Mouse (Mus musculus) stomach, embryonic 16.5 days (tissue): ENCODE data around the gene Sdhaf1. TPM values are rescaled to one million over a fixed set of nuclear protein-coding genes. Genes with fewer than 3 reads are reported as not detected.

Experiments used
- ATAC-seq: fragments of 200-750 bp; cut with Nextera tagmentation; 2 replicates; pipeline ENCODE4 v1.8.0; 2017; ENCODE audit warnings: moderate number of reproducible peaks, moderate TSS enrichment; ENCODE audit not compliant: insufficient read depth, low FRiP score
- H3K27ac ChIP-seq: fragments of 300-500 bp; sonication (generic); 2 replicates; pipeline ENCODE4 v1.5.1; 2014; ENCODE audit warnings: low read length
- H3K27me3 ChIP-seq: fragments of 300-500 bp; sonication (generic); 2 replicates; pipeline ENCODE4 v1.6.1; 2014; ENCODE audit warnings: low read length, control low read depth, mixed read lengths; ENCODE audit not compliant: control insufficient read depth, insufficient read depth
- H3K36me3 ChIP-seq: fragments of 300-500 bp; sonication (generic); 2 replicates; pipeline ENCODE4 v1.6.1; 2014; ENCODE audit warnings: low read length; ENCODE audit not compliant: control insufficient read depth, insufficient read depth
- H3K4me1 ChIP-seq: fragments of 300-500 bp; sonication (generic); 2 replicates; pipeline ENCODE4 v1.6.1; 2014; ENCODE audit warnings: low read length, control low read depth, mixed read lengths; ENCODE audit not compliant: control insufficient read depth, insufficient read depth
- H3K4me2 ChIP-seq: fragments of 300-500 bp; sonication (generic); 2 replicates; pipeline ENCODE4 v1.6.1; 2014; ENCODE audit warnings: low read depth, low read length, mixed read lengths
- H3K4me3 ChIP-seq: fragments of 300-500 bp; sonication (generic); replicated peaks from 2 replicates; pipeline ENCODE4 v1.5.1; 2014; ENCODE audit warnings: mild to moderate bottlenecking, low read length
- H3K9ac ChIP-seq: fragments of 300-500 bp; sonication (generic); 2 replicates; pipeline ENCODE4 v1.6.1; 2014; ENCODE audit warnings: low read length
- H3K9me3 ChIP-seq: fragments of 300-500 bp; sonication (generic); replicated peaks from 2 replicates; pipeline ENCODE4 v1.6.1; 2016; ENCODE audit warnings: low read length, control low read depth; ENCODE audit not compliant: control insufficient read depth
- WGBS: fragments of 180-500 bp; shearing (Covaris S2); extraction: QIAGEN DNeasy Blood & Tissue Kit; methylation state at CpG from one replicate; pipeline ENCODE4 v1.1.7; 2014; 5-methylcytosine and 5-hydroxymethylcytosine counted together
- polyA plus RNA-seq: library from polyadenylated mRNA; unstranded; fragments of >200 nt; fragmentation: Nextera tagmentation; extraction: Ambion mirVana; gene quantifications from 2 replicates; pipeline ENCODE4 v1.2.1, GENCODE M21; 2015

The Sdhaf1 gene
- polyA plus RNA-seq, 1 experiment from 2014 or later, result 14.6 TPM

DNA sequence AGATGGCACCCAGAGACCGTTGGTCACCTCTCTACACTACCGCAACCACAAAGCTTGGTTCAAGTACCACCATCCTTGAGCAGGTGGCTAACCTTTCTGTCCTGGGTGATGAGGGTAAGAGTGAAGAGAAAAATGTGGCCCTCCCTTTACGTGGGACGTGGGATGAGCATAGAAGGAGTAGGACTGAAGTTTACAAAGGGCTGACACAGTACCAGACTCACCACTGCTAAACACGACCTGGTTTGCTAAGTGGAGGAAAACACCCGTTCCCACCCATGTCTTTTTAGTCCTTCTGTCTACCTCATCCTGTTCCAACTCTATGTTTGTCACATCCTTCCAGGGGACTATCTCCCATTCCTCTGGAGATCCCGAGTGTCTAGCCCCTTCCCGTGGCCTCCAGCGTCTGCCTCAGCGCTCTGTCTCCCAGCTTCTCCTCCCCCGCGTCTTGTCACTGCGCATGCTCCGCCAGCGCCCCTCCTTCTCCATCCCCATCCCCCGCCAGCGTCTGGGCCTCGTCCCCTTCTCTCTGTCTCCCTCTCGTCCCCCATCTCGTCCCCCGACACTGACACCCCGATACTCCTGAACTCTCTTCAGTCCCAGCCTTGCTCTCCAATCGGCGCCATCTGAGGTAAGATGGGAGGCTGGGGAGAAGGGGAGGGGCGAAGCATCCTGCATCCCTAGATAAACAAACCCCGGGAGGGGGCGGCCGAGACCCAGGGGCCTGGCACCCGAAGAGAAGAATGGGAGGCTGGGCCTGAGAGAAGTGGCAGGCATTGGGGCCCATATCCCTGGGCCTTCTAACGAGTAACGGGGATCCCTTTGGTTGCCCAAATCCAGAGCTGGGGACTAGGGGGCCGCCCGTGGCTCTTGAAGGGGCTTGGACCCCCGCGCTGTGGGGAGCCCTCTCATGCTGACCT is 32.2 kb downstream of the Sdhaf1 start, which contains the start of gene Clip3:
TSS of gene Clip3 (plus strand) at position 514 of the 917 bp plus-strand sequence.
- WGBS, result 7% methylated on average over 35 of the region's 35 CpGs
- Histone ChIP-seq H3K4me3 (peak within 1 kb of the TSS; percentile 71), H3K4me2 (peak within 1 kb of the TSS; percentile 70), H3K9me3 (no peaks in the 10 kb centered on the region), H3K9ac (peak within 1 kb of the TSS; percentile 83), H3K4me1 (0 out of 2 replicates have a peak, but pooled peaks cover 10% of the 10 kb centered on the region), H3K27me3 (no peaks in the 10 kb centered on the region), H3K36me3 (no peaks in the 10 kb centered on the region), H3K27ac (peak within 1 kb of the TSS; percentile 49)
- ATAC-seq, result peak; percentile 80

DNA sequence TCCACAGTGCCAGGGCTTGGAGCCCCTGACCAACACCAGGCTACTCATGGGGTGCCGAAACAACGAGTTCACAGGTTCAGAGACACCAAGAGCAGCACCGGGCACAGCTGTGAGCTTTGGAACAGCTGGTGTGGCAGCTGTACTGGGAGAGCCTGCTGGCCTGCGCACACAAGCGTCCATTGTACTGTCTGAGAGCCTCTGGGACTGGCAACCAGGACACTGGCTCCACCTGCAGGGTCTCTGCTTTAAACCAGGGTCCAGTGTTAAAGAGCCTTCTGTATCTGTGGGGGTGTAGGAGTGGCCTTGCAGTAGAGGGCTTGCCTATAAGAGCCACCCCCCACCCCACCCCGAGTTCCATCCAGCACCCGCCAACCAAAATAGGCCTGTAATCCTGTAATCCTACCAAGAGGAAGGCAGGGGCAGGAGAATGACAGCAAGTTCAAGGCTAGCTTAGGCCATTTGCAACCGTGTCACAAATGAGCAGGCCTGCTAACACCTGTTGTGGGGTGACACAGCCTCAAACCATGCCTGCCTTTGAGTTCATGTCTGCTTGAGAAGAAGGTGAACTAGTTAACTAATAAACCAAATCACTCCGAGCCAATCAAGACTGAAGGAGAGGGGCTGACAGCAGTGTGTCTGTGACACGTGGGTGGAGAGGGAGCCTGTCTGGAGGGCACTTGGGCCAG is 33.8 kb downstream of the Sdhaf1 start:
- no peaks in the 10 kb centered on the region for H3K36me3 ChIP-seq
- H3K27me3 ChIP-seq, result no peaks in the 10 kb centered on the region
- no peak overlapping the region for H3K27ac ChIP-seq
- H3K4me1 ChIP-seq, result 0 out of 2 replicates have a peak, but pooled peaks cover 10% of the 10 kb centered on the region
- H3K9ac ChIP-seq, result no peak overlapping the region; the same call in 1 of the 2 replicates
- 53% methylated on average over 10 of the region's 10 CpGs for WGBS
- H3K4me3 ChIP-seq, result no peak overlapping the region
- H3K9me3 ChIP-seq, result no peaks in the 10 kb centered on the region
- H3K4me2 ChIP-seq, result no peak overlapping the region
- no peak for ATAC-seq

DNA sequence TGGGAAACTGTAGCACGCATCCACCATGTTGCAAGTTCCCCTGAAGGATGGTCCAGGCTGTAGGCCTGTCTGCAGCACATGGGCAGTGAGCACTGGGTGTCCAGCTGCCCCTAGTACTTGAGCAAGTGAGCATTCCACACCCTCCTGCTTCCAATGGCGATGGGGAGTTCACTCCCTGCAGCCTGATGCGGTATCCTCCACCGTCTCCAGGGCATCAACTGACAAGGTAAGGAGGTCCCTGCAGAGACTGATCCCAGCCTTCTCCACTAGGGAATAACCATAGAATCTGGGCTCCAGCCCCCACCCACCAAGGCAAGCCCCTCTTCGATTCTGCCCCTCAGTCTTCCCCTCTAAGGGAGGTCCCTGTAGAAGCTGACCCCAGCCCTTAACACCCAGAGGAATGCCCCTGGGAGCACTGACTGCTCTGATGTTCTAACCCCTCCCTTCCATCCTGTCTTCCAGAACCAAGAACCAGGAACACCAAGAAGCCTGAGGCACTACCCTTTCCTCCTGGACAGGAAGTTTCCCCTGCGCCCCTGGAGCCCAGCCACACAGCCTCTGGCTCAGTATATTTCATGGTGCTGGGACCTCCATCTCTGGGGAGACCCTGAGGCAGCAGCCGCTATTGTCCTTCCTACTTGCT is 34.5 kb downstream of the Sdhaf1 start:
- Histone ChIP-seq H3K9me3 (no peaks in the 10 kb centered on the region), H3K27me3 (no peaks in the 10 kb centered on the region), H3K9ac (no peak overlapping the region), H3K27ac (no peak overlapping the region), H3K4me3 (no peak overlapping the region), H3K36me3 (no peaks in the 10 kb centered on the region), H3K4me1 (0 out of 2 replicates have a peak, but pooled peaks cover 6% of the 10 kb centered on the region), H3K4me2 (no peak overlapping the region)
- ATAC-seq, result no peak
- WGBS, result 71% methylated on average over 7 of the region's 7 CpGs

GRCm38 (mm10) chr7:30288046-30288445 is 35.6 kb downstream of the Sdhaf1 start:
- Histone ChIP-seq H3K27ac (no peak overlapping the region), H3K4me2 (no peak overlapping the region), H3K9ac (no peak overlapping the region), H3K9me3 (no peaks in the 10 kb centered on the region), H3K4me1 (0 out of 2 replicates have a peak, but pooled peaks cover 4% of the 10 kb centered on the region), H3K4me3 (no peak overlapping the region), H3K36me3 (no peaks in the 10 kb centered on the region), H3K27me3 (no peaks in the 10 kb centered on the region)
- WGBS, result 59% methylated on average over 6 of the region's 6 CpGs
- ATAC-seq, result no peak

GRCm38 (mm10) chr7:30286701-30287410 is 36.8 kb downstream of the Sdhaf1 start:
- WGBS, result 61% methylated on average over 8 of the region's 8 CpGs
- 0 out of 2 replicates have a peak, but pooled peaks cover under 1% of the 10 kb centered on the region for H3K4me1 ChIP-seq
- H3K36me3 ChIP-seq, result no peaks in the 10 kb centered on the region
- no peaks in the 10 kb centered on the region for H3K27me3 ChIP-seq
- H3K9me3 ChIP-seq, result no peaks in the 10 kb centered on the region
- no peak overlapping the region for H3K4me3 ChIP-seq
- no peak for ATAC-seq
- H3K4me2 ChIP-seq, result no peak overlapping the region
- H3K9ac ChIP-seq, result no peak overlapping the region
- H3K27ac ChIP-seq, result no peak overlapping the region

DNA sequence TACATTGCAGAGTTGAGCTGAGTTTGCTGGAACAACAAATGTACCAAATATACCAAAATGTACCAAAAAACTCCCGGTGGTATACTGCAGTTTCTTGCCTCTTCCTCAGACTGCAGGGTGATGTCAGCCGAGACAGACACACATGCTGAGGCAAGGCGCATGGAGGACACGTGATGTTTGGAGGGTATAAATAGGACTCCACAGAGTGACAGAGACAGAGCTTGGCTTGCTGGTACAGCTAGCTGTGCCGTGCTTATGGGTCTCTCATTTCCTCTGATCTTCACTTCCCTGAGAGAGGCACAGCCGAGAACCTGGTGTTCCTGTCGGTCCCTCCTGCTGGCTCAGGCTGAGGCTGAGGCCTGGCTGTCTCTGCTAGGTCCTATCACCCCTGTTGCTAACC is 41.0 kb downstream of the Sdhaf1 start:
- H3K4me2 ChIP-seq, result no peak overlapping the region
- no peaks in the 10 kb centered on the region for H3K27me3 ChIP-seq
- H3K36me3 ChIP-seq, result no peaks in the 10 kb centered on the region
- 0 out of 2 replicates have a peak, but pooled peaks cover 3% of the 10 kb centered on the region for H3K4me1 ChIP-seq
- no peaks in the 10 kb centered on the region for H3K9me3 ChIP-seq
- no peak overlapping the region for H3K4me3 ChIP-seq
- H3K9ac ChIP-seq, result no peak overlapping the region
- 71% methylated on average over 7 of the region's 7 CpGs for WGBS
- H3K27ac ChIP-seq, result no peak overlapping the region
- ATAC-seq, result no peak

DNA sequence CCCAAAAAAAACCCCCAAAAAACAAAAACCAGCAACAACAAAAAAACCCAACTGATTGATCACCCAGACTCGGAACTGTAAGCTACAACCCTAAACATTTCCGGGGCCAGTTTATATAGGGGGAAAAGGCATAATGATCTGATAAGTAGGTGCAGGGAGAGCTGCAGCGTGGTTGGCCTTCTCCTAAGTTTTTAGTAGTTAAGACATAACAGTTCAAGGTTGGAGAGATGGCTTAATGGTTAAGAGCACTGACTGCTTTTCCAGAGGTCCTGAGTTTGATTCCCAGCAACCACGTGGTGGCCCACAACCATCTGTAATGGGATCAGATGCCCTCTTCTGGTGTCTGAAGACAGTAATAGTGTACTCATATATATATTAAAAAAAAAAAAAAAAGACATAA is 42.2 kb downstream of the Sdhaf1 start:
- Histone ChIP-seq H3K9me3 (no peaks in the 10 kb centered on the region), H3K36me3 (no peaks in the 10 kb centered on the region), H3K4me3 (no peak overlapping the region), H3K27ac (no peak overlapping the region), H3K9ac (no peak overlapping the region), H3K4me1 (0 out of 2 replicates have a peak, but pooled peaks cover 3% of the 10 kb centered on the region), H3K4me2 (no peak overlapping the region), H3K27me3 (no peaks in the 10 kb centered on the region)
- no peak for ATAC-seq
- 72% methylated on average over 4 of the region's 4 CpGs for WGBS

DNA sequence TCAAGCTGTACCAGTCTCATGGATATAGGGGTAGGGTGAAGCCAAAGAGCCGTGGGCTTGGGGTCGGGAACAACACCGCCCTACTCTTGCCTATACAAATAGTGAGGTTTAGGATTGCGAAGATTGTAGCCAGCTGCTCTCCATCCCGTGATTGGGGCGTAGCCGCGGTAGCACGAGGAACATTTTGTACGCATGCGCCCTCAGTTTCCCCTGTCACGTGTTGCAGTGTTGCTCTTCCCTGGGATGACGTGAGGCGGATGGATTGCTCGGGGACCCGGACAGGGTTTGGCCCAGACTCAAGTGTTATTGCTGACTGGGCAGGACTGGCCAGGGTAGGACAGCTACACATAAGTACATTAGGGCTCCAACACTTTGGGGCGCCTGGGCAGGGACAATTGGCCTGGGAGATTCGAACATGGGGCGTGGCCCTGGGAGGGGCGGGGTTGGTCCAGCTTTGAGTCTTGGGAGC is 43.0 kb downstream of the Sdhaf1 start:
- H3K4me1 ChIP-seq, result 0 out of 2 replicates have a peak, but pooled peaks cover 3% of the 10 kb centered on the region
- H3K36me3 ChIP-seq, result no peaks in the 10 kb centered on the region
- no peaks in the 10 kb centered on the region for H3K27me3 ChIP-seq
- H3K9ac ChIP-seq, result peak overlapping the region; percentile 68
- peak overlapping the region; percentile 96 for H3K4me2 ChIP-seq
- H3K27ac ChIP-seq, result peak overlapping the region; percentile 99
- H3K4me3 ChIP-seq, result peak overlapping the region; percentile 86
- under 1% methylated on average over 20 of the region's 20 CpGs for WGBS
- ATAC-seq, result peak; percentile 82
- no peaks in the 10 kb centered on the region for H3K9me3 ChIP-seq
